Mouse (Mus musculus): Measurements from ENCODE around the gene Olfr95. TPM values are rescaled to one million over a fixed set of nuclear protein-coding genes. Genes with fewer than 3 reads are reported as not detected.
"Not testable (repeated sequence)": the region's sequence is repeated elsewhere in the genome, so short reads cannot be mapped to it uniquely, and the experiment has no call there.

The Olfr95 gene
- not detected in 2 replicates for polyA plus RNA-seq (2012; rRNA removed)

GRCm38 (mm10) chr17:37213018-37213417 is at the start of gene Olfr95:
TSS of gene Olfr95 (minus strand) at chr17:37213118.
- 76% methylated on average over 3 of the region's 3 CpGs for WGBS

DNA sequence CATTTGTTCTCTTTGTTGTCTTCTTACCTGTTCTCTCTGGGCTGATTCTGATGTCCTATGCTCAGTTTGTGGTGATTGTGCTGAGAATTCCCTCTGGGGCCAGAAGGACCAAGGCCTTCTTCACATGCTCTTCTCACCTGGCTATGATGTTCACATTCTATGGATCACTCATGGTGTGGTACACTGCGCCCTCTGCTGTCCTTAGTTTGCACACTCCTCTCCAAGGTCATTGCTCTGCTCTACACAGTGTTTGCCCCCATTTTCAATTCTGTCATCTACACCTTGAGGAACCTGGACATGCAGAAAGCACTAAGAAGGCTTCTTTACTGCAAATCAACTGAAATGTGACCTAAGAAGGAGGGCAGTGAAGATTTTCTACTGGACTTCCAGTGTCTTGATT is 37.6 kb upstream of the Olfr95 start:
- WGBS = 3% methylated on average over 1 of the region's 1 CpGs
- DNase-seq (ENCODE audit: low read depth, low spot score) = peak; percentile 21

More at GRCm38 (mm10) chr17:37213018-37213417, at the start of gene Olfr95:
- DNase-seq (ENCODE audit: low read depth, low spot score) = no peak

DNA sequence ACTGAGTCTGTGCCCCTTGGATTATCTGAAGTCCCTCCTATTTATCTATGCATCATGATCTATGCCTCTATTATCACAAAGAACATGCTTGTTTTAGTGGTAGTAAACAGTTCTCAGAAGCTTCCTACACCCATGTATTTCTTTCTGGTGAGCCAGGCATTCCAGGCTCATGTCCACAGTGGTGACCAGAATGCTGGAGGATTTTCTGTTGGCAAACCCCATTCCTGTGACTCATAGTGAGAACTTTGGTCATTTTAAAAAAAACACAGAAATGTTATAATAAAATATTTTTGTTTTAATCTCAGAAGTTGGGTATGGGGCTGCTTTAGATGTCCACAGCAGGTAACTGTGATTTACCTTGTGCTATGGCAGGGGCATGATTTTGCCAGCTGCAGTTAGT is 36.5 kb upstream of the Olfr95 start:
- DNase-seq (ENCODE audit: low read depth, low spot score) = no peak

DNA sequence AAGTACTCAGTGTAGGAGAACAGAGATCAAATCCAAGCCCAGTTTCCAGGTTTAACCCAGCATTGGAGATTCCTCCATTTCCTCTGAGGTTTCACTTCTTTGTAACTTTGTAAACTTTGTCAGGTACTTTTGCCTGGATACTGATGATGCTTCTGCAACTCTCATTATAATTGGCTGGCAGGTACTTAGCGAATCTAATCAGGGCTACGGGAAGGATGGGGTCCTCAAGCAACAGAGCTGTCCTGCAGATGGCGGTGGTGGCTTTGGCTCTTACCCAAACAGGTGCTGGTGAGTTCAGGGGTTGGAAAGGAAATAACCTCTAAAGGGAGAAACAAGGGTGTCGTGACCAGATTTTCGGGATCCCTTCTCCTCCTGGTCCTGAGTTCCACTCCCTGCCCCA is 33.8 kb upstream of the Olfr95 start:
- WGBS = 22% methylated on average over 5 of the region's 5 CpGs
- peak; percentile 35 for DNase-seq (ENCODE audit: low read depth, low spot score)

GRCm38 (mm10) chr17:37242198-37242597 is 29.3 kb upstream of the Olfr95 start:
- peak; percentile 32 for DNase-seq (ENCODE audit: low read depth, low spot score)

GRCm38 (mm10) chr17:37237230-37237629 is 24.3 kb upstream of the Olfr95 start, which contains the start of gene Olfr97:
TSS of gene Olfr97 (minus strand) at chr17:37237330.
- 91% methylated on average over 2 of the region's 2 CpGs for WGBS
- not testable (repeated sequence) for DNase-seq (ENCODE audit: low read depth, low spot score)

More at GRCm38 (mm10) chr17:37242198-37242597, 29.3 kb upstream of the Olfr95 start:
- WGBS = 12% methylated on average over 3 of the region's 3 CpGs

DNA sequence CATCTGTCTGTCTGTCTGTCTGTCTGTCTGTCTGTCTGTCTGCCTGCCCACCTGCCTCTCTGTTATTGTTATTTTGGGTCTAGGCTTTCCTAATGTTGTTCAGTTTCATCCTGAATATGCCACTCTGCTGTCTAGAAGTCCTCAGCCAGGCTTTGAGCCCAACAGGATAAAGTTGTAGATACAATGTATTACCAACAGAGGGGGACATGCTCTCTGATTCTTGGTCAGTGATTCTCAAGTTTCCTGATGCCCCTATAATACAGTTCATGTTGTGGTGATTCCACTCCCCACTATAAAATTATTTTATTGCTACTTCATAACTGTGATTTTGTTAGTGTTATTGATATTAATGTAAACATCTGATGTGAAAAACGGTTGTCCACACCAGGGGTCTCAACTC is 9.0 kb upstream of the Olfr95 start:
- no peak for DNase-seq (ENCODE audit: low read depth, low spot score)
- WGBS = 0% methylated on average over 1 of the region's 1 CpGs

DNA sequence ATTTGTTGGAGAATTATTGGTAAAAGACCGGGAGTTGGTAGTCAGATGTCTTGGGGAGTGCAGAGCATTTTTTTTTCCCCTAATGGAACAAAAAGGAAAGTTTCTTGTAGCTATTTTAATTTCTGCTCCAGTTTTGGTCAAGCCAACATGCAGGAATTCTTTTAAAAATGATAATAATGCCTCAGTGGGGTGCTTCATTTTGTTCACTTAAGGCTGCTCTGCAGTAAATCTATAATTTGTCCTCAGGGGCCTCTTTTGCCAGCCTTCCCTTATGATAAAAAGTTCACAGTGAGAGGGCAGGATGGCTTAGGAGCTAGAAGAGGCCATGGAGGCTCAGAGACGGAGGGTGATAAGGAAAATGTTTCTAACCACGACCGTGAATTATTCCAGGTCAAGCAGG is 6.9 kb upstream of the Olfr95 start, which contains the start of gene Olfr96:
TSS of gene Olfr96 (plus strand) at position 301 of the 400 bp plus-strand sequence.
- WGBS = 67% methylated on average over 4 of the region's 4 CpGs
- no peak for DNase-seq (ENCODE audit: low read depth, low spot score)

GRCm38 (mm10) chr17:37218486-37218885 is 5.6 kb upstream of the Olfr95 start:
- WGBS = 61% methylated on average over 3 of the region's 3 CpGs
- DNase-seq (ENCODE audit: low read depth, low spot score) = no peak

DNA sequence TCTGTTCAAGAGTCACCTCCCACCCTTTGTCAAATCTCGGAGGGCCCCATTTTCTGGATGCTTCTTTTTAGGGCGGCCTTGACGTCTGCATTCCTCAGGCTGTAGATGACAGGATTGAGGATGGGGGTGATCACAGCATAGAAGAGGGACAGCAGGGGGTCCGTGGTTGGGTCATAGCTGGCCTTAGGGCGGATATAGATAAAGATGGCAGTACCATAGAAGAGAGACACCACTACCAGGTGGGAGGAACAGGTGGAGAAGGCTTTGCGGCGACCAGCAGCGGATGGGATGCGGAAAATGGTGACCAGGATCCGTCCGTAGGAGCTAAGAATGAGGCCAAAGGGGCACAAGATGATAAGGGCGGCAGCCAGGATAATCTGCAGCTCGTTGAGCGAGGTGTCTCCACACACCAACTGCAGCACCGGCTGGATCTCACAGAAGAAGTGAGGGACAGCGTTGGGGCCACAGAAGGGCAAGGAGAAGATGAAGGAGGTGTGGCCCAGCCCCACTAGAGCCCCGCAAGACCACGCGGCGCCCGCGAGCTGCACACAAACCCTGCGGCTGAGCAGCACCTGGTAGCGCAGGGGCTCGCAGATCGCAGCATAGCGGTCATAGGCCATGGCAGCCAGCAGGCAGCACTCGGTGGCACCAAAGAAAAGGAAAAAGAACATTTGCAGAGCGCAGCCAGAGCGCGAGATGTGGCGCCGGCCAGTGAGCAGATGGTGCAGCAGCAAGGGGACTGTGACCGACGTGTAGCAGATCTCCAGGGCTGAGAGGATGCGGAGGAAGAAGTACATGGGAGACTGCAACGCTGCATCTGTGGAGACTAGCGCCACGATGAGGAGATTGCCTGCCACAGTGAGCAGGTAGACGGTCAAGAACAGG is 1.8 kb downstream of the Olfr95 start:
- DNase-seq (ENCODE audit: low read depth, low spot score) = no peak
- 25% methylated on average over 40 of the region's 40 CpGs for WGBS

- WGBS = 28% methylated on average over 3 of the region's 3 CpGs
- DNase-seq (ENCODE audit: low read depth, low spot score) = no peak
These were observed 9.0 kb downstream of the Olfr95 start for GRCm38 (mm10) chr17:37203917-37204236.

- 2% methylated on average over 4 of the region's 4 CpGs for WGBS
- peak; percentile 57 for DNase-seq (ENCODE audit: low read depth, low spot score)
These were observed 9.6 kb downstream of the Olfr95 start for GRCm38 (mm10) chr17:37203206-37203916.

DNA sequence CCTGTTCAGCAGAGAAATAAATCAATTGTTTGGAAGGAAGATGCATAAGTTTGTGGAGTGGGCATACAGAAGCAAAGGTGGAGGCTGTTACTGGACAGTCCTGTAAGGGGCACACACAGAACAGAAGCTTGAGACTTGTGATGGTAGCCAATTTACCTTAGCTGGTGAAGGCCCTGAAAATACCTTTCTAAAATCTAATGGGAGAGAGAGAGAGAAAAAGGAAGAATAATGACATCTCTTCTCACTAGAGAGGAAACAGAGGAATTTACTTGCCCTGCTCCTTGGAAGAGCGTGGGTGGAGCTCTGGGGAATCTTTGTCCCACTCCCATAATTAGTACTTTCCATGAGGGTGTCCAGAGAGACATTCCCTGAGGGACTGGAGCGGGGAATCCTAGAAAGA is 12.0 kb downstream of the Olfr95 start, which contains the start of gene Olfr94:
TSS of gene Olfr94 (minus strand) at position 101 of the 400 bp plus-strand sequence.
- WGBS = 79% methylated on average over 2 of the region's 2 CpGs
- DNase-seq (ENCODE audit: low read depth, low spot score) = no peak

DNA sequence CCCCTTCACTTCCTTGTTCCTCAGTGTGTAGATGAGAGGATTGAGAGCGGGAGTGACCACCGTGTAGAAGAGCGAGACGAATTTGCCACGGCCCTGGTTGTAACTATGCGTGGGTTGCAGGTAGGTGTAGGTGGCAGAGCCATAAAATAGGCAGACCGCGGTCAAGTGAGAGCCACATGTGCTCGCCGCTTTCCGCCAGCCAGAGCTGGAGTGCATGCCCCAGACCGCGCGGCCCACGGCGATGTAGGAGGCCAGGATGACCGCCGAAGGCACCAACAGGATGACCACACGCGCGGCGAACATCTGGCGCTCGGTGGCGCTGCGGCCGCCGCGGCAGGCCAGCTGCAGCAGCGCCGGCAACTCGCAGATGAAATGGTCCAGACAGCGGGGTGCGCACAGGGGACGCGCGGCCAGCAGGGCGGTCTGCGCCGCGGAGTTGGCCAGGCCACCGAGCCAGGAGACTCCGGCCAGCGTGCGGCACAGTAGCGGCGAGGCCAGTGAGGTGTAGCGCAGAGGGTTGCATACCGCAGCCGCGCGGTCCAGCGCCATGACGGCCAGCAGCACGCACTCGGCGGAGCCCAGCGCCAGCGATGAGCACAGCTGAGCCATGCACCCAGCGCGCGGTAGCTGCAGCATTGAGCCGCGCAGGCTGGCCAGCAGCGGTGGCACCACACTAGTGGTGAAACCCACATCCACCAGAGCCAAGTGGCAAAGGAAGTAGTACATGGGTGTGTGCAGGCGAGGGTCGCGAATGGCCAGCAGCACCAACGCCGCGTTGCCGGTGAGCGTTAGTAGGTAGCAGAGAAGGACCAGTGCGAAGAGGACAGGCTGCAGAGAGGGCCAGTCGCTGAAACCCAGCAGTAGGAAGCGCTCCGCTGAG is 15.8 kb downstream of the Olfr95 start:
- 3% methylated on average over 77 of the region's 77 CpGs for WGBS
- DNase-seq (ENCODE audit: low read depth, low spot score) = no peak

- no peak for DNase-seq (ENCODE audit: low read depth, low spot score)
- 64% methylated on average over 5 of the region's 5 CpGs for WGBS
These were observed 18.1 kb downstream of the Olfr95 start for GRCm38 (mm10) chr17:37194782-37195181.

DNA sequence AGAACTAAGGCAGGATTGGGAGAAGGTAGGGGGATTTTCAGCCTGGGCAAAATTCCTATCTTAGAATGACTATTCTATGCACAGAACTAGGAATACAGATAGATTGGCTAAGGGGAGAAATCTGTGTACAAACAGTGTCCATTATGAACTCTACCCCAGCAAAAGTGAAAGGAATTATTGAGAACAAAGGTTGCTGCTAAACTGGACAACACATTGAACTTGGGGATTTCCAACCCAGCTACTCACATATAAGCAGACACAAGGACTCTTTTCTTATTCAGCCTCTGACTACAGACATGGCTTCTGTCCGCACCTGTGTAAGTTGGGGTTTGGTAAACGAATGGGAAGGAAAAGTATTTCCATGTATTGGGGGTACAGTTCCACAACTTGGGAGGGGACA is 19.3 kb downstream of the Olfr95 start, which contains the start of gene Ubd:
TSS of gene Ubd (plus strand) at position 237 of the 400 bp plus-strand sequence.
- WGBS = 63% methylated on average over 2 of the region's 2 CpGs
- DNase-seq (ENCODE audit: low read depth, low spot score) = no peak

- no peak for DNase-seq (ENCODE audit: low read depth, low spot score)
These were observed 19.9 kb downstream of the Olfr95 start for GRCm38 (mm10) chr17:37193032-37193431.

GRCm38 (mm10) chr17:37190711-37191110 is 22.2 kb downstream of the Olfr95 start:
- 56% methylated on average over 2 of the region's 2 CpGs for WGBS

DNA sequence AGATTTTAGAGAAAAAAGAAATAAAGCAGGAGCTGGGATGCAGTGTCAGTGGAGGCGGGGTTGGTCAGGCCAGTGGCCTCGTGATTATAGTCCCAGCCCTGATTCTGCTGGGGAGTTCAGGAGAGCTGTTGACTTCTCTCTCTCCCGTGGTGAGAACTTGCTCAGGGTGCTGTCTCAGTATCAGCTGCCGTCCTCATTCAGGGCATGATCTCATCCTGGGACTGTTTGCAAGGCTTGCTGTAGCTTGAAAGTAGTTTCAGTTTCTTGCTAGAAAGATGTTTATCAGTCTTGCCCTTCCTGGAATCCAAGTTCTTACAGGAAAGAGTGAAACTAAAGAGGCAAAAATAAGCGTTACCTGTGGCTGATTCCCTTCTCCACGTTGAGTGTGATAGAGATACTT is 27.4 kb downstream of the Olfr95 start:
- no peak for DNase-seq (ENCODE audit: low read depth, low spot score)
- WGBS = 22% methylated on average over 6 of the region's 6 CpGs

More at GRCm38 (mm10) chr17:37190711-37191110, 22.2 kb downstream of the Olfr95 start:
- DNase-seq (ENCODE audit: low read depth, low spot score) = no peak

DNA sequence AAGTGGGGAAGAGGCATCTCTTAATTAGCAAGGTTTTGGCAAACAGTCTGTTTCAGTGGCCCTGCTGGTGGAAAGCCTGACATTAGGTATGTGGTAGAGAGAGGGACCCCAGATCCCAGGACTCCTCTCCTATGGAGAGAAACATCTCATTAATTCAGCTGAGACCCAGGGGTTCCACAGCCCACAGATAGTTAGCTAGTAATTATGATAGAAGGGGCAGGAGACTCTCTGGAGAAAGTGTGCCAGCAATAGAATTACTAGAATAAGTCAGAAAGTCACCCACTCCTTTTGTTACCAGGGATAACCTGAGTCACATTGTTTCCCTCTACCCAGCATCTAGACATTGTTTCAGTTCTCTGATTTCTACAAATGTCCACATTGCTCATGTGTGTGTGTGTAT is 51.5 kb downstream of the Olfr95 start, which contains the start of gene Olfr93:
TSS of gene Olfr93 (minus strand) at position 101 of the 400 bp plus-strand sequence.
- DNase-seq (ENCODE audit: low read depth, low spot score) = no peak
